Mouse (Mus musculus): ENCODE results near the gene Ephb1. TPM values are rescaled to one million over a fixed set of nuclear protein-coding genes. Genes with fewer than 3 reads are reported as not detected.

Ephb1 gene
- total and polyA plus RNA-seq, 3 experiments: not detected

- H3K27ac ChIP-seq (ENCODE audit: control insufficient read depth, low read depth, low read length): no peak overlapping the region
- H3K4me1 ChIP-seq (ENCODE audit: control insufficient read depth in 1 of 2, insufficient read depth in 2 of 2, low read length in 2 of 2): no peaks in the 10 kb centered on the region
- no peaks in the 10 kb centered on the region for H3K79me2 ChIP-seq (ENCODE audit: control insufficient read depth, insufficient read depth, low read length, poor library complexity)
- H3K9me3 ChIP-seq (replicated peaks; ENCODE audit: insufficient read depth, low read length): no peaks in the 10 kb centered on the region
- H3K36me3 ChIP-seq (ENCODE audit: control insufficient read depth in 1 of 2, insufficient read depth in 2 of 2, low read length in 2 of 2): no peaks in the 10 kb centered on the region
- TF ChIP-seq GATA1 (IDR thresholded peaks at IDR 0.05; ENCODE audit: low read depth, low read length) (no peak), POLR2AphosphoS5 (IDR thresholded peaks at IDR 0.05; ENCODE audit: borderline replicate concordance, low read depth, low read length) (no peak), GABPA (IDR thresholded peaks at IDR 0.05; ENCODE audit: low read depth, low read length) (no peak), RAD21 (IDR thresholded peaks at IDR 0.05; ENCODE audit: low read depth, low read length) (no peak), KAT2A (conservative IDR thresholded peaks at IDR 0.05; ENCODE audit: low read depth, low read length) (no peak), USF1 (IDR thresholded peaks at IDR 0.05; ENCODE audit: low read depth, low read length) (no peak), ETS1 (IDR thresholded peaks at IDR 0.05; ENCODE audit: low read depth, low read length) (no peak), ZC3H11A (IDR thresholded peaks at IDR 0.05; ENCODE audit: low read depth, low read length) (no peak), CTCF (IDR thresholded peaks at IDR 0.05 in 2 of 3, conservative IDR thresholded peaks at IDR 0.05 in 1 of 3; ENCODE audit: control insufficient read depth in 1 of 3, insufficient read depth in 1 of 3, low read depth in 2 of 3, low read length in 3 of 3, poor library complexity in 1 of 3, severe bottlenecking in 1 of 3) (no peak), USF2 (IDR thresholded peaks at IDR 0.05; ENCODE audit: borderline replicate concordance in 1 of 2, insufficient read depth in 1 of 2, low read depth in 1 of 2, low read length in 2 of 2) (no peak), UBTF (IDR thresholded peaks at IDR 0.05; ENCODE audit: borderline replicate concordance, insufficient read depth, low read depth, low read length) (no peak), MEF2A (IDR thresholded peaks at IDR 0.05; ENCODE audit: extremely low read depth, insufficient replicate concordance, low read depth, low read length, poor library complexity, severe bottlenecking) (no peak), TAL1 (IDR thresholded peaks at IDR 0.05; ENCODE audit: low read length) (no peak), MYC (IDR thresholded peaks at IDR 0.05; ENCODE audit: low read depth, low read length) (no peak)
- no peak for DNase-seq (ENCODE audit: low read depth, low spot score)
- H3K9ac ChIP-seq (ENCODE audit: control insufficient read depth, low read depth, low read length, poor library complexity, severe bottlenecking): no peak overlapping the region
- no peaks in the 10 kb centered on the region for H3K27me3 ChIP-seq (ENCODE audit: control insufficient read depth in 1 of 2, insufficient read depth in 2 of 2, low read length in 2 of 2)
- no peak overlapping the region for H3K4me3 ChIP-seq (ENCODE audit: control insufficient read depth in 1 of 2, insufficient read depth in 1 of 2, low read depth in 2 of 2, low read length in 2 of 2)
Measured at GRCm38 (mm10) chr9:102002186-102002585, 352.3 kb downstream of the Ephb1 start.

GRCm38 (mm10) chr9:102001633-102002165 lies 352.8 kb downstream of the Ephb1 start:
- no peak overlapping the region for H3K27ac ChIP-seq (ENCODE audit: control insufficient read depth, low read depth, low read length)
- H3K4me3 ChIP-seq (ENCODE audit: control insufficient read depth in 1 of 2, insufficient read depth in 1 of 2, low read depth in 2 of 2, low read length in 2 of 2): no peak overlapping the region
- no peaks in the 10 kb centered on the region for H3K9me3 ChIP-seq (replicated peaks; ENCODE audit: insufficient read depth, low read length)
- no peaks in the 10 kb centered on the region for H3K27me3 ChIP-seq (ENCODE audit: control insufficient read depth in 1 of 2, insufficient read depth in 2 of 2, low read length in 2 of 2)
- H3K4me1 ChIP-seq (ENCODE audit: control insufficient read depth in 1 of 2, insufficient read depth in 2 of 2, low read length in 2 of 2): no peaks in the 10 kb centered on the region
- H3K9ac ChIP-seq (ENCODE audit: control insufficient read depth, low read depth, low read length, poor library complexity, severe bottlenecking): no peak overlapping the region
- no peaks in the 10 kb centered on the region for H3K36me3 ChIP-seq (ENCODE audit: control insufficient read depth in 1 of 2, insufficient read depth in 2 of 2, low read length in 2 of 2)
- H3K79me2 ChIP-seq (ENCODE audit: control insufficient read depth, insufficient read depth, low read length, poor library complexity): no peaks in the 10 kb centered on the region
- TF ChIP-seq SMC3 (IDR thresholded peaks at IDR 0.05; ENCODE audit: low read depth, low read length) (no peak), E2F4 (IDR thresholded peaks at IDR 0.05; ENCODE audit: borderline replicate concordance, low read depth, low read length) (no peak), RAD21 (IDR thresholded peaks at IDR 0.05; ENCODE audit: low read depth, low read length) (no peak), KAT2A (conservative IDR thresholded peaks at IDR 0.05; ENCODE audit: low read depth, low read length) (no peak)
- no peak for DNase-seq (ENCODE audit: low read depth, low spot score)
